Mouse (Mus musculus) megakaryocyte progenitor cell, adult 5-6 weeks (primary cell): ENCODE results near the gene Lancl2. TPM values are rescaled to one million over a fixed set of nuclear protein-coding genes. Genes with fewer than 3 reads are reported as not detected.

Experiments used
- ATAC-seq: replicated peaks from 2 replicates; pipeline ENCODE4 v1.8.0; 2016; ENCODE audit warnings: mild to moderate bottlenecking, moderate TSS enrichment, inconsistent platforms; ENCODE audit not compliant: poor library complexity
- total RNA-seq, 2 experiments: library from RNA; stranded (forward) in 1 of 2; stranded (reverse) in 1 of 2; fragments of 157-497, 149-512 nt in 1 of 2; fragments of 200-1000 nt in 1 of 2; gene quantifications; 2 replicates each; pipeline versions ENCODE4 v1.2.3 to v1.2.4; 2015 to 2017

Lancl2 gene
- total RNA-seq (2015) (30.8 and 41.8 TPM in 2 replicates), total RNA-seq (2017) (39.5 and 43.0 TPM in 2 replicates)

DNA sequence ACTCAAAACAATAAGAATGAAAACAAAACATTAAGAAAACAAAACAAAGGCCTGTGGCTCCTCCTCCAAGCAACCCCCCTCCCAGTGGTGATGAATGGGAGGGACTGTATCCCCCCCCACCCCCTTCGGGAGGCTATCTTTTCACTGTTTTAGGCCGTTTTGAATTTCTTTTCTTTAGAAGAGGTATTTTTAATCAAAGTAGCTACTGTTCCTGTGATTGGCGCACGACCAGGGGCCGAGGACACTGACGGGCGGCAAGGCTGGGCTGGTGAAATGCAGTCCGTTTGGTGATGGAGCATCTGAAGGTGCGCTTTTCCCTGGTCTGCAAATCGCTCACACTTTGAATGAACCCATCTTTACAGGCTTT, at the start of gene Lancl2:
Gene Lancl2, plus strand, starts transcription at position 165 of the 367 bp plus-strand sequence.
- peak; percentile 21 for ATAC-seq

DNA sequence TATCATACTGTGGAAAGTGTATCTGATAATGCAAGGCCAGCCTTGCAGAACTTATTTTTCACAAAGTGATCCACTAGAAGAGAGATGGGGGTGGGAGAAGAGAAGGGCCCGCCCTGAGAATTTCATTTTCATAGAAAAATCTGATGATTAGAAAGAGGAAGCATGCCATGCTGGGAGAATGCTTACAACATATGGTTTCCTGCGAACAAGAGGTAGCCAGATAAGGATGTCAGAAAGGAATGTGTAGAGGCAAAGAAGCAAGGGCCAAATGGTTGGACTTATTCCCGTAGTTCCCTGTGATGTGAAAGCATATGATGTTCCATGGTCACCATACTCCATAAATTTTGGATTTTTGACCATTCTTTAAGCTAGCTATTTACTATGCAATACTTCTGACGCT, 41.0 kb upstream of the Lancl2 start:
- peak; percentile 65 for ATAC-seq

DNA sequence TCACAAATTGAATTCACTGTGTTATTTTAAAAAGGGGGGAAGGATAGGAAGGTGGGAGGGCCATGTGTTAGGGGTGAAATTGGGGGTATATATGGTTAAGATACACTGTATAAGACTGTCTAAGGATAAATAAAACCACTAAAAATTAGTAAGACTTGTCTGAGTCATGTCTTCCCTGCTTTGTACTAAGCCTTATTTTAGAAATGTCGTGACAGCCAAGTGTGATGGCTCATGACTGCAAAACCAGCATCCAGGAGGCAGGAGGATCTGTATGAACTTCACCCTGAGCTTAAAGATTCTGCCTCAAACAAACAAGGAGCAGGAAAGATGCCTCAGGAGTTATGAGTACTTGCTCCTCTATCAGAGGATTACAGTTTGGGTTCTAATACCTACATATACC, 18.2 kb upstream of the Lancl2 start:
- ATAC-seq = no peak

DNA sequence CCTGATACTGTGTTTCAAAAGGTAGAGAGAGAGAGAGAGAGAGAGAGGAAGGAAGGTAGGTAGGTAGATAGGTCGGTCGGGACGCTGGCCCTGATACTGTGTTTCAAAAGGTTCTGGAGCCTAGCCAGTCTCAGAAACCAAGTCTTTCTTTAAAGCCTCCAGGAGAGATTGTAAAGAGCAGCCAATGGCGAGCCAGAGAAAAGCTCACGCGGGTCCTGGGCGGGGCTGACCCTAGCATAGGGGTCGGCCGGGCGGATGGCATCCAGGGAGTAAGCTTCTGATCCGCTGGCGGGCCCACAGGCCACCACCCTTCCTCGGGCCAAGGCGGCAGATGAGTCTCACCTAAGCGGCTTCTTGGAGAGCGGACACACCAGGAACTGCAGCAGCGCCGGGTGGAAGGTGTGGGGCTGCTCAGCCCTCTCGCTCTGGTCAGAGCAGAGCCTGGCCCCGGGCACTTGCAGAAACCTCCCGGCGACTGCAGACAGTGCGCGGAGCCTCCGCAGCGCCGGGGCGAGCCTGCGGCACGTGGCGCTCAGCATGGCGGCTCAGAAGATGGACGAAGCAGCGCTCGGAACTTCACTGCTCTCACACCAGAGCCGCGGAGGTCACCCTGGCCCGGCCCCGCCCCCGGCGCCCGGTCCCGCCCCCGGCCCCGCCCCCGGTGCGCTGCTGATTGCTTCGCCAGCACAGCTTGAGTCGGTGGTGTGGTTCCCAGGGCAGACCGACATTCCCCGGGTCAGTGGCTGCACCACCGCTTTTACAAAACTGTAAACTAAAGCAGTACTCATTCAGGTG, 10.7 kb upstream of the Lancl2 start, which contains the start of gene Pyurf:
Gene Pyurf, minus strand, starts transcription at position 612 of the 795 bp plus-strand sequence.
- peak; percentile 95 for ATAC-seq

DNA sequence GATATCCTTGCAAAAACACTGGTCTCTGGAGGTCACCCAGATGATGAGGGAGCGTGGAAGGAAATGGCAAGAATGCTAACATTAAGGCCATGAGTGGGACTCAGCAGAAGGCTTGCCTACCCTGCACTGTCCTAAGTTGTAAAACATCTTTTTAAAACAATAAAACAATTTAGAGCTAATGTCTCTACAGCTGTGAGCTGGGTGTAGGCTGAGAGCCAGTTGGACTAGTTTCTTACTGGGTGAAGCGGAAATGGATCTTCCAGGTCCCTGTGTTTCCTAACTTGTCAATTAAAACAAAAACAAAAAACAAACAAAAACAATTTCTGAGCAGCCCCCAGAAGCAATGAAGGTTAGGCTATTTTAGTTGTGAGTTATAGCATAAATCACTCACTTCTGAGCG, 9.2 kb upstream of the Lancl2 start:
- ATAC-seq = no peak

DNA sequence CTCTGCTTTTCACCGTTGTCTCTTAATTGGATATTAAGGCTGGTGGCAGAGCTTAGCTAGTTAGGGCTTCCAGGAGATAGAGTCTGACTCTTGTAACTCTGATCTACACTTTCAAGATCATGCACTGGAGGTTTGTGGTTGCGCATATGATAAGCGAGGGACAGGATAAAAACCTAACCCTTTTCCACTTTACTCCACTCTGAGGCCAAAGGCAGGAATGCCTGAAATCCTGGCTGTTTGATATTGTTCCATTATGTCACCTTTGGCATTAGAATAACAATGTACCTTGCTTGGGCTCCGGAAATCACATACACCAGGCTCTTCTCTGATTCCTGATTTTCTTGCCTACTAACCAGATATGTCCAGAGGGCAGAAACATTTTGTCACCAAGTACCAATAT, 654 bp upstream of the Lancl2 start:
- ATAC-seq = no peak

DNA sequence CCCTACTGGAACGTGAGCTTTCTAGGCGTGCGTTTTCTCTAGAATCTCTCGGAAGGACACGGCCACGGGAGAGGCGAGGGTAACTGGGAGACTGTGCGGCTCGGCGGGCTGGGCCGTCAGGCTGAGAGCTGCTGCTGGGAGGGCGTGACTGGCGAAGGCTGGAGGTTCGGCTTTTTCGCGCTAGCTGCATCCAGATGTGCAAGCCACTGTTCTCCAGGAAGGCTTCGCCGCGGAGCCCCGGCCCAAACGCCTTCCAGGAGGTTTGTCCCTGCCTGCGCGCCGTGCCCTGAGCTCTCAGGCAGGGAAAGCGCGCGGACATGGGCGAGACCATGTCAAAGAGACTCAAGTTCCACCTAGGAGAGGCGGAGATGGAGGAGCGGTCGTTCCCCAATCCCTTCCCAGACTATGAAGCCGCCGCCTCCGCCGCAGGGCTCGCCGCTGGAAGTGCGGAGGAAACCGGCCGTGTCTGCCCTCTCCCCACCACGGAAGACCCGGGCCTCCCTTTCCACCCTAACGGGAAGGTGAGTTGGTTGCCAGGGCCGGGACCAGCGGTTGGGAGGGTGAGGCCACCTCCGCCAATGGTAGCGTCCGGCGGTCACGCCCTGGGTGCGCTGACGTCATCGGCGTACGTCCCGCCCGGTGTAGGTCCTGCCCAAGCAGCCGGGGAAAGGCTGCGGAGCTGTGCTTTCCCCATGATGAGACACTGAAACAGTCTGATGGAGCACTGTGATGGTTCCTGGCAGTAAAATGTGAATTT, 581 bp downstream of the Lancl2 start:
- ATAC-seq = peak; percentile 89

DNA sequence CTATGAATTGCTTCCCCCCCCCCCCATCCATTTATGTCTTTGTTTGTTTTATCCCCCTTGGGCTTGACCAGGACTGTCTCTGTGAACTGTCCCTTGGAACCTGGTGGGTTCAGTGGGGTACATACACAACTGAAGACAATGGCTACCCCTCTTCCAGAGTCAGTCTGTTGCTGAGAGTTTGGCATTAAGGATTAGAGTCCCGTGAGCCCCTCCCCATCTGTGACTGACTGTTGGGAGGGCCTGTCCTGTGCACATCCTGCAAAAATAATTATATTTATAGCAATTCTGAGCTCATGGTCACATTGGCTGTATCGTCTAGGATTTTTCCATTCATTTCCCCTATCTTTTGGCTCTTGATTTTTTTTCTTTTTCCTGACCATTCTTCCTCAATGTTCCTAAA, 1.4 kb downstream of the Lancl2 start:
- no peak for ATAC-seq

DNA sequence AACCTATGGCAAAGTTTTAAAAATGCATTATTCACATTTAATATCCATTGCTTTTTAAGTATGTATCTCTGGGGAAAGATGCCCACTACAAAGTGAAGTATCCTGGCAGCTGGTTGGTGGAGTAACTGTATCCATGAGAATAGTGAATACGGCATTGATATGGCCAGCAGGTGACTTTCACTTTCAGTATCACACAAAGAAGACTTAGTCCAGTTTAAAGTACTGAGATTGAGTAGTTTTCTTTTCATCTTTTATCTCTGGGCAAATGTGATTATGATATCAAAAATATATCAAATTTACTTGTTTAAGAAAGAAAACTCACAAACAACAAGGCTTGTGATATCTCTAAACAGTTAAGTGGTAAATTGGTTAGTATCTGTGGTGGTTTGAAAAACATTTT, 4.4 kb downstream of the Lancl2 start:
- ATAC-seq = peak; percentile 24; the same call in 1 of the 2 replicates

DNA sequence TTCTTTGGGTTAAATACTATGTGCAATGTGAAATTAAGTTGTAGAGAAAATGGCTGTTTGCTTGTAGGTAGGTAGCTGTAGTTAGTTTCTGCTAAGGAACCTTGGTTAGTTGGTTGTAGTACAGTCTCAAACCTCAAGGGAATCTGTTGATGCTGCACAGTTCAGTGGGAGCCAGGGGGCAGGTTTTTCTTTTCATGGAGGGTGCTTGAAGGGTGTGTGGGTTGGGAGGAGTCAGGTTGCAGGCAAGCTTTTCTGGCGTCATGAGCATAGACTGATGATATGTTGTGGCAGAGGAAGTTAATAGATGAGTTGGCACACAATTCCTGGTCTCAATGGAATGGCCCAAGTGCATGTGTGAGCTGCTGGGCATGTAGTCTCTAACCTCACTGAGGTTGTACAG, 9.4 kb downstream of the Lancl2 start:
- peak; percentile 85 for ATAC-seq

DNA sequence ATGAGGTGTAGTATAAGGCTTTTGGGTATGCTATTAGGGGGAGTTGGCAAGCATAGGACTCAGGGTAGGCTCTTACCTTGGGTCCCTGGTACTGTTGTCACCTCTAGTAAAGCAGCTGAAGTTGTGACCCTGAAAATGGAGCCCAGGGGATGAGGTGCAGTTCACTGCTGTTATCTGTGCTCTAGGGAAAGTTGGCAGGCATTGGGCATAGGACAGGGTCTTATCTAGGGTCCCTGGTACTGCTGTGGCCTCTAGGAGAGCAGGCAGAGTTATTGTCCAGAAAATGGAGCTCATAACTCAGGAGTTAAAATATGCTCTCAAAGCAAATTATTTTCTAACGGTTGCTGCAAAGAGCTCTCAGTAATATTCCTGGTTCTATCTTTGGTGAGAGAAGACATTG, 19.0 kb downstream of the Lancl2 start:
- peak; percentile 61 for ATAC-seq

DNA sequence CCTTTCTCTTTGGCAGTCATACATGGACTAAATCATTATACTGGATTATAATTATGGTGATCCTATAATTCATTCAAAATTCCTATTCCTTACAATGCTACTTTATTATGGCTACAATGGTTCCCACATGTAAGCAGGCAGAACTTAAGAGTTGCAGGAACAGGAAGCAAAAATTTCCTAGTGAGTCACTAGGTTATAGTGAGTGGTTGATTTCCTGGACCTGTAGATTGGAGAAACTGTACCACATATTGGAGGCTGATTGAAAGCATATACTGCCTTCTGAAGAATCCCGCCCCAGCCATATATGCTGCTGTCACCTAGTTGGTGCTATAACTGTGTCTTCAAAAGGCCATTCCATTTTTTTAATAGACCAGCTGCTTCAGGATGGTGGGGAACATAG, 40.4 kb downstream of the Lancl2 start:
- no peak for ATAC-seq

DNA sequence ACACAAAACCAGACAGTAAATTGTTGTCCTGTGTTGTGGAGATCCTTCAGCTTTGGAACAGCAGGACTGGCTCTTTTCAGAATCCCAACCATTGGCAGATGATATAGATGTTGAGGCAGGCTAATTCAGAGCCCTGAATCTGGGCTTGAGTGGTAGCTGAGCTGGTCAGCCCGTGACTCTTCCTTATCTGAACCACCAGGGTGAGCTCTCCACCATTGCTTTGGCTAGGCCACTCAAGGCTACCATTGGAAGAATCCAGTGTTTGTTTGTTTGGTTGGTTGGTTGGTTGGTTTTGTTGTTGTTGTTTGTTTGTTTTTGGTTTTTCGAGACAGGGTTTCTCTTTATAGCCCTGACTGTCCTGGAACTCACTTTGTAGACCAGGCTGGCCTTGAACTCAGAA, 41.0 kb downstream of the Lancl2 start:
- ATAC-seq = peak; percentile 70

DNA sequence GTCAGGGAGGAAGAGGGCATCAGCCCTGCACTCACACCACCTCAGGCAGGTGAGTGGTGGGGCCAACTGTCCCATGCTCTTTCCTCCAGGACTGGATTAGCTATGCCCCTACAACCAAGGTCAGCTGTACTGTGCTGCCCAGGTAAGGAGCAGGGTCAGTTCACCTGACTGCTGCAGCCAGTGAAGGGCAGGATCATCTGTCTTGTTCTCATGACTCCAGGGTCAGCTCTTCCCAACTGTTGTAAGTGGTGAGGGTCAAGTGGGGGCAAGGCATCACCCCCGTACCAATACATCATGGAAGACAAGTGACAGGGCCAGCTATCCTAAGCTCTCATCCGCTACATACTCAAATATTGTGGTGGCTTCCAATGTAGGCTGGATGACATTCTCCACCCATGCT, 41.8 kb downstream of the Lancl2 start:
- ATAC-seq = no peak

DNA sequence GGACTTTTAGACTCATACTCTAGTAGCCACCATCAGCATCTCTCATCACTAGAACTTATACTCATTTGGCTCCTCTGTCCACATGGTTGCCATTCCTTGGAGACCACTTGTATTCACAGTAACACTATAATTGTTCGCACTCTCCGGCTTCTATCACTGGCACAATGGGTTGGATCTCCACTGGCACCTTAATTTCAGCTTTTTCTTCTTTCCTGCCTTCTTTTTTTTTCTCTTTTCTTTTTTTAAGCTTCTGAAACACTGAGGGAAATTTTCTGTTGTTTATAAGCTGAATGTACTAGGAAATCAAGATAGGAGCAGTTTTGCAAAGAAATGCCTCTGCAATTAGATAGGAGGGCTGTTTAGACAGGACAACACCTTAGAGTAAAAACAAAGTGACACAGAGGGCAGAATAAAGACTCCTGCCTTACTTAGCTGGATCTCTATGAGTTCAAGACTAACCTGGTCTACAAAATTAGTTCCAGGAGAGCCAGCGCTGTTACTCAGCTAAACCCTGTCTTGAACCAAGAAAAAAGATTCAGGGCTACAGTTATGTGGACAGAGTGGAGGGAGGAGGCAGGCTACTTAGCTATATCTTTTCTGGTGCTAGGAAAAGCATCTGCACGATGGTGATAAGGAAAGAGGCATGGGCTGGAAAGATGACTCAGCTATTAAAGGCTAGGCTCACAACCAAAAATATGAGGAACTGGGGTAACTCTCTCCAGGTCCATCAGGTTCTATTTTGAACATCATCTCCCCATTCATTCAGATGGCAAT, 42.8 kb downstream of the Lancl2 start:
- peak; percentile 96 for ATAC-seq

DNA sequence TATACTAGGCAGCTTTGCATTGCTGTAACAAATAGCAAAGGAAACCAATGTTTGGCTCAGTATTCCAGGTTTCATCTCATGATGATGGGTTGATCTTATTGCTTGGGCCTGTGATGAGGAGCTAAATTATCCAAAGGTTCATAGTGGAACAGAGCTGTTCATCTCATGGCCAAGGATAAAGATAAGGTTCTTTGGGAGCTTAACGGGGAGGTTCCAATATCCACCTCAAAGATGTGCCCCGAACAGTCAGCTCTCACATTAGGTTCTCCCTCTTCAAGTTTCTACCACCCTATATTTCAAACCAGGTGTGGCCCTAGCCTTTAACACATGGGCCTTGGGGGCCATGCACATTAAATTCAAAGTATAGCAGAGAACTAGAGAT, 43.4 kb downstream of the Lancl2 start:
- ATAC-seq = no peak

DNA sequence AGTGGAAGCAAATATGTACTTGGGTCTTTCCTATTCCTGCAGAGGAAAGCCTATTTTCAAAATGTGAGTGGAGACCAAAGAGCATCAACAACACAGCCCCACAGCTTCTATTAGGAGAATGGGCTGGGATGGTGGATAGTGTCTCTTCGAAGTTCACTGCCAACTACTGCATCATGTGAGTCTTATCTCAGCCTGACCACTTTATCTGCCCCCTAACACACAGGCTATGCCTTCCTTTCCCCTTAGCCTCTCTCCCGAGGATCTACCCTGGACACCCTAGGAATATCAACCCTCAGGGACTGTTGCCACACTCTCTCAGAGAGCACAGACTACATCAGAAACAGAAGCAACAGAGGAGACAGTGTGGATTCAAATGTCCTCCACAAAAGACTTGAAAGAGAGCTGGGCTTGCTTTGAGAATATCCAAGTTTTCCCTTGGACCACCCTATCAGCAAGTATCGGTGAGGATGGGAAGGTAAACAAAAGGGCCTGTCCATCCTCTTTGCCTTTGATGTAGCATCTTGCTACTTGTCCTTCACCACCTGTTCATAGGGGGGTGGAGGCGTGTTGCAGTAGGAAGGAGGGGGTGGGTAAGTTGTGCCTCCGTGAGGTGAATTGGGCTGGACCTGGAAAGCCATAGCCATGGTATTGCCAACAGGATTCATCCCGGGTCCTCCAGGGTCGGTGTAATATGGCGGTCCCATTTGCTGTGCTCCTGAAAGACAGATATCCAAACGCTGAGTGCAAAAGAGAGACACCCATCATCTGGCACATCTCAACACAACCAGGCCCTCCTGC, 51.8 kb downstream of the Lancl2 start:
- peak; percentile 71 for ATAC-seq

DNA sequence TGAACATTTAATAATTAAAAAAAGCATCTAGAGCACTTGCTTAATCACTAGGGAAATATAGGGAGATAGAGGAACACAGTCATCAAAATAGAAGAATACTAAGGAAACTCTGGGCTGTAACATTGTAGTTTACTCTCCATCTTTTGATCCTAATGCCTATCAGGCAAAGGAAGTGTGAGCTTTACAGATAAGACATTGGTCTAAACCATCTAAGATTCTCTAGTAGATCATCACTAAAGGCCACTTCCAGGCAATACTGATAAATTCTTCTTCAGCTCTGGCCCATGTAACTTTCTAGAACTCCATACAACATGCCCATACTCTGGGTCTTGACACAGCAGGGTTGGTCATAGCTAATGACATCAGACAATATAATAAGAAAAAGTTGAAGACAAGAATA, 60.7 kb downstream of the Lancl2 start:
- ATAC-seq = no peak

DNA sequence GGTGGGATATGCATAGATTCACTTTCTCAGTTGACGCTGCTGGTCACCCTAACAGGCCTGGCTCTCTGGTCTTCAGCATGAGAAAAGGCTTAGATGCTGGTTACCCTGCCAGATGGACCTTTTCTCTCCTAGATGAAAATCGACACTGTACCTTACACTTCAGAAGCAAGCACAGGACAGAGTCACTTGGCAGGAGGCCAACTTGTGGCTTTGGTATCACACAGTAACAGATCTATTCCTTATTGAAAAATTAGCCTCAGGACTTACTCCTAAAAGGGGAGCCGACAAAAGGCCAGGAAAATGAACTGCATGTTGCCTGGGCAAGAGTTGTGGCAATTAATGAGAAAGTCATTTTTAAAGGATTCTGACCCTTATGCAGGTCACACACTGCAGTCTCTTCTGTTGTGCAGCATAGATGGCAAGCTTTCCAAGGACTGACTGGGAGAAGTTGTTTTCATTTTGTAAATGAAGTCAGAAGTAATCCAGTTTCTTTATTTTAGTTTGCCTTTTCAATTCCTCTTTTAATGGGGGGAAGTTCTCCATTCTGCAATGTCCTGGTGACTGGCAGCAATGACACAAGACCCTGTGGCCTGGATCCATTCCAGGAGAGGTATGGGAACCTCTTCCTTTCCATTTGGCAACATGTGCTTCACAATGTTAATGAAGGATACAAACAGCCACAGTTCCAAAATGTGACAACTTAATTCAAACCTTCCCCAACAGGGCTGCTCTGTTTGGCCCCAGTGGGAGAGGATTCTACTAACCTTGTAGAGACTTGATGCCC, 62.9 kb downstream of the Lancl2 start:
- peak; percentile 52 for ATAC-seq

DNA sequence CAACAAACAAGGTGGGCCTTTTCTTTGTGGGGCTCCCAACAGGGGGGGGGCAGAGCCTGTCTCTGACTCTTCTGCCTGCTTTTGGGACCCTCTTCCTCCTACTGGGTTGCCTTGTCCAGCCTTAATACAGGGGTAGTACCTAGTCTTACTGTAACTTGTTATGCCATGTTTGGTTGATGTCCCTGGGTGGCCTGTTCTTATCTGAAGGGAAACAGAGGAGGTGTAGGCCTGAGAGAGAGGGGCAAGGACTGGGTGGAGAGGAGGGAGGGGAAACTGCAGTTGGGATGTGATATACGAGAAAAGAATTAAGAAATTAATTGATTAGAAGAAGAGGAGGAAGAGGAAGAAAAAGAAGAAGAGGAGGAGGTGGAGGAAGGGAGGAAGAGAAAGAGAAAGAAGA, 63.9 kb downstream of the Lancl2 start:
- no peak for ATAC-seq
